Mouse (Mus musculus): Measurements from ENCODE around the gene Nkx6-2. TPM values are rescaled to one million over a fixed set of nuclear protein-coding genes. Genes with fewer than 3 reads are reported as not detected.

Gene Nkx6-2
- polyA plus RNA-seq (2017; shearing (Covaris generic)): not detected

DNA sequence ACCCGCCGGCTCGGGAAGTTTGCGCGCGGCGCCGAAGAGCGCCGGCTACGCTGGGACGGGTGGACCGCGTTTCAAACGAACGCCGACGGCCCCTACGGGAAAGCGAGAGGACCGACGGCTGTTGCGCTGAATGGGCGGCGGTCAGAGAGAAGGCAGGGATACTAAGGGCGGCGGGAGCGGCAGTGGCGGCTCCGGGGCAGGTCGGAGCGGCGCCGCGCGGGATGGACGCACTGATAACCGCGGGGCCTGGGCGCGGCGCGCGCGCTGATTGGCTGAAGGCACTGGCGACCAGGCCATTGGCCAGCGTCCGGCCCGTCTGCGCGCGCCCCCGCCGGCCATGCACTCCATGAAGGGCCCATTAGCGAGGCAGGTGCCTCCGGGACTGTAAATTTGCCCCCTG, at the start of gene Nkx6-2:
Nkx6-2 (minus strand) TSS at position 203 of the 400 bp plus-strand sequence.
- ATAC-seq: no peak

DNA sequence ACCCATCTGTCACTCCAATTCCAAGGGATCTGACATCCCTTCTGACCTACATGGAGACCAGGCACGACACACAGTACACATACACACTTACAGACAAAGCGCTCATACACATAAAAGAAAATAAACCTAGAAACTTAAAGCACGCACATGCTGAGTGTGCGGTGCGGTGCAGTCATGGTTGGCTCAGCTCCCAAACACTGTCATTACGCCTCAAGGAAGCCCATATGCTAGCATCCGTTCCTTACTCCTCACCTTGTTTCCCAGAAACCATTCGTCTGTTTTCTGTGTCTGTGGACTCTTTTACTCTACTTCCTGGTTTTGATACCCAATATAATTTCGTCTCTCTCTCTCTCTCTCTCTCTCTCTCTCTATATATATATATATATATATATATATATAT, 42.6 kb upstream of the Nkx6-2 start:
- no peak for ATAC-seq

DNA sequence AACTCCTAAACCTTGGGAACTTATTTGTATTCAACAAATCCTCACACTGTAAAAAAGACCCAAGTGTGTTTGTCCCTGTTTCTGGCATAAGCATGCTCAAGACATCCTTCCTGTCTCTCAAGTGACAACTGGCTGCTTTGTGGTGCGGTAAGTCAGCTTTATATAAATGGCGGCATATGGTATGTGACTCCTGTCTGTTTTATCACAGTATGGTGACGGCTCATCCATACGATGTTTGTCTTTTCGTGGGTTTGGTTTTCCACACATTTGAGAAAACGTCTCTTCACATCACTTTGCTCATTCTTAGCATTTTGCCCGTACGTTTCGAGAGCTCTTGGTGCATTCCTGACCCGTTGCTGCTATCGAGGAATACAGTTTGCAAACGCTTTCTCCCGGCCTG, 40.0 kb upstream of the Nkx6-2 start:
- no peak for ATAC-seq

DNA sequence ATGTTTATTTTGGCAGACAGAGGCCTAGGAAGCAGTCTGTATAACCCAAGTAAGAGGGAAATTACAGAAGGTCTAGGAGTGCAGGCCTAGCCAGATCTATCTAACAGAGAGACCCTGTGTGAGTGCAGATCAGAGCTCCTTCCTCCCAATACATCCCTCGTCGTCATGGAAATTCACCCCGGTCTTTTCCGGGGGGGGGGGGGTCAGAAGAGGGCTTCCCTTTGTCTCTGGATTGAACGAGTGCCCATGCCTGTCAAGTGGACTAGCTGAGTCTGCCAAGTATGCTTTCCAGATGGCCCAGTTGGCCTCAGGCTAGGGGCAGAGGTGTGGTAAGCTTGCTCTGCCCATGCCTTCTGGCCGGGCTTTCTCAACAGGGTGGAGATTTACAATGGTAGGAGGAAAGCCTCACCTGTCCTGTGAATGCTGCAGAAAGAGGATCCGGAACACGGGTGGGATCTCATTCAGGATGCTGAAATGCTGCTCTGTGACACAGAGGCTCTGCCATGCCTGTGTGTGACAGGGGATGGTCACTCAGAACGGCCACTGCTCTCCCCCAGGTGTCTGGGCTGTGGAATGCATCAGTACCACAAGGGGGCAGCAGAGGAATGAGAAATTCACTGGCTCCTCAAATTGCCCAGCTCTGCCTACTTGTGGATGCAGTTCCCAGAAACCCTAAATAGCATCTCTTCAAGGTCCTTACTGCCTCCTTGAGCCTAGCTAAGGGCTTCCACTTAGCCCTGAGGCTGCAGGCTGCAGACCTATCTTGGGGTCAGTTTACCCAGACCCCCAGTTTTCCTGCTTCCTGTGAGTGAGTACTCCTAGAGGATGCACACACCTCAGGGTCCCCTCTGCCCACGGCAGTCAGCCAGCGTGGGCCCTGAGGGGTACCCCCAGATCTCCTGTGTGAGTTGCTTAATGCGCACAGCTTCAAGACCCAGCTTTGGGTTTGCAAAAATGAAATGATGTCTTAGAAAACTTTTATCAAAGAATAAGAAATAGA, 33.5 kb upstream of the Nkx6-2 start:
- ATAC-seq: no peak

DNA sequence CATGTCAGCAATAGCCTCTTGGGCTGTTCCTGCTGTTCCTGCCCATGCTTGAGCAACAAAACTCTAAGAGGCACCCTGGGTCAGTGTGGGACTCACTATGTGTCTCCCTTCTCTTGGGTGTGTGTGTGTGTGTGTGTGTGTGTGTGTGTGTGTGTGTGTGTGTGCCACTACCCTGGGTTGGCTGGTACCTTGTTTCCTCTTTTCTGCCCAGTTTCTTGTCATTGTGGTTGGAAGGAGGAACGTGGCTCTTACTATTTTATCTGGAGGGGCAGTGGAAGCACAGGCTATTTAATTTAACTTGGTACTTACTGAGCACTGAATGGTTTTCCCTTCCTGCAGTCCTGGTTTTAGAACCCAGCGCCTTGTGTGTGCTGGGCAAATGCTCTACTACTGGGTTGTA, 27.7 kb upstream of the Nkx6-2 start:
- ATAC-seq: no peak

DNA sequence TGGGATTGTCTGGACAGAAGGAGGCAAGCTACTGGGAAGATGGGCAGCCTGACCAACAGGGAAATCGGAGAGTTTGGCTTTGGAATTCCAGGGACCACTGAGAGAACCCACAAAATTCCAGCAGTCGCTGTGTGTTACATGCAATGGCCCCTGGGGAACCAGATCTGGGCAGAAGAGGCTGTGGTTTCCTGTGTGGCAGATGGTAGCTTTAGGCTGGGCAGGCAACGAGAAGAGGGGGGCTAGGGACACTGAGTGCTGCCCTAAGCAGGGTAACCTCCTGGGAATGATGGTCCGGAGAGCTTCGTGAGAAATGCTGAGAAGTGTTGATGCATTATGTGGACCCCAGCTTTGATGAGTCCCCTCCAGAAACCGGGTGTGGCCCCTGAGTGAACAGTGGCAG, 13.3 kb upstream of the Nkx6-2 start:
- ATAC-seq: no peak

DNA sequence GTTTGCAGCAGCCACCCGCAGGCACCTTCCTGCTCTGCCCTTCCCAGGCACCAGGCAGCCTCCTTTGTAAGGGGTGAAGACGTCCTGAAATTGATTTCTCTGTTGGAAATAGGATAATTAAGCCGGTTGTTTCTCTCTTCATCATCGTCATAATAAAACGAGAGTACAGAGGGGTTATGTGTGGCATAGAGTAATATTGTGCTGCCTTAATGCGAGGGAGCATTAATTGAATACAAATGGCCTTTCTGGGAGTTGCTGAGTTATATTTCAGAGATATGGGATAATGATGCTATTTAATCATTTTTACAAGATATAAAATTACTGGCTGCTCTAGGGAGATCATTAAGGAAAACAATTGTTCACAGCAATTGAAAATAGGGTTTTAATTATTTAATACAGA, 12.7 kb upstream of the Nkx6-2 start:
- no peak for ATAC-seq

DNA sequence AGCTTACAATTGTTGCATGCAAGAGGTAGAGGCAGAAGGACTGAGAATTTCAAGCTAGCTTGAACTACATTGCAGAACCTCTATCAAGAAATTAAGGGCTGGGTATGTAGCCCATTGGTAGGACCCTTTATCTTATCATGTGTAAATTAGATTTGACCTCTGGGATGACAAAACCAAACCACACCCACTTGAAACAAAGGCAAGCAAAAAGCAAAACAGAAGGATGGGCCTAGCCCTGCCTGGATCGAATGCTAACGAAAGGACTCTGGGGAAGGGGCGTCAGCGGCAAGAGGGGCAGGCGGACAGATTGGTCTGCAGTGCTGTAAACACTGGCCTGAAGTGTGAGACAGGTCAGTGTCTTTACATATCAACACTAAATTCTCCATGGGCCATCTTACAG, 8.7 kb upstream of the Nkx6-2 start:
- no peak for ATAC-seq

DNA sequence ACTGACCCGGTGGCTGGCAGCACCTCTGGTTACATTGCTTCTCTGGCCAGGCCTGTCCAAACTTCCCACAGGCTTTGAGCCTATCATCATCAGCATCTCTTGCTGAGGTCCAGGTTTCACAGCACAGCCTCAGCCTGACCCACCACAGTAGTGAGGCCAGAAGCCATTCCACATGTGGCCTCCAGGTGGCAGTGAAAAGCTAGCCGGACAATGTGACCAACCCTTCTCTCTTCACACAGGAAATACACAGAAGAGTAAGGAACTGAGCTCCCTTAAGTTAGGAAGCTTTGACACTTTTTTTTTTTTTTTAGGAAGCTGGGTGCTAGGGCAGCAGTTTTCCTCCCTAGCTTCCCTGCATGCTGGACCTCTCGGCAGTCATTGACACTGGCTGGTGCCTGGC, 7.7 kb upstream of the Nkx6-2 start:
- no peak for ATAC-seq

DNA sequence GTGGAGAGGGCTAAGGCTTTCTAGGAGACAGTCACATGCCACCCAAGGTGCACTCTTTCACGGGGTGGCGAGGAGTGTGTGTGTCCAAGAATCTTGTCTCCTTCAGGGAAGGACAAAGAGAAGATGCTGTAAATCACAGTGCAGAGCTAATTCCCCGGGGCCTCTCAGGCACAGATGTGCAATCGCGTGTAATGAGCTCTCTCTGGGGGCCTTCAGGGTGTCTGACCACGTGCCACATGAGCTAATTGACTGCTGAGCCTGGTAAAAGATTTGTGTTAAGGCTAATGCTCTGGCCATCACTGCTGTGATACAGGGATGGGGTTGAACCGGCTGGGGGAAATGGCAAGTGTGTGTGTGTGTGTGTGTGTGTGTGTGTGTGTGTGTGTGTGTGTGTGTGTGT, 5.3 kb upstream of the Nkx6-2 start:
- ATAC-seq: no peak

DNA sequence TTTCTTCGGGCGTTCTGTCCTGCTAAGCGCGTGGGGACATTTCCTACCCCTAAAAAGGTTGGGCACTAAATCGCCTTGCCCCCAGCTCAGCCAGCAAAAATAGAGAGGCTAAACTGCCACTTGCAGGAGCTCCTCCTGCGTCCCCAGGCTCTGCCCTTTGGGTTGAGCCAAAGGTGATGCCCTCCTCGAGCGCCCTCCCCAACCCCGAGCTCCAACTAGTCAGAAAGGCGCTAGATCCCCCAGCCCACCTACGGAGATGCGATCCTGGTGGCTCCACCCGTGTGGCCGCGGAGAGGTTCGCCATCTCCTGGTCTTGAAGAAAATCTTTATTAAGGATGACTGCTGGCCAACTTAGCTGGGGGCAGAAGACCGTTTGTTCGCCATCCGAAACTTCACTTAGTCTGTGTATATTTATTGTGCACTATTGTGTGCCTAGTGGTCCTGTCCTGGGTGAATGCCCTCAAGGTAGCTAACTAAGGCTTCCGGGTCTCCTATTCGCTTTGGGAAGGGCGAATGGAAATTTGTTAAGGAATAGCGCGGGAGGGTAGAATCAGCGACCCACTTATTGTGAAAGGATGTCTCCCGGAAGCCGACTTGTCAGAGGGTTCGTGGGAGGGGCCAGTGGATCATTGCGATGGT, 2.7 kb upstream of the Nkx6-2 start:
- ATAC-seq: no peak

DNA sequence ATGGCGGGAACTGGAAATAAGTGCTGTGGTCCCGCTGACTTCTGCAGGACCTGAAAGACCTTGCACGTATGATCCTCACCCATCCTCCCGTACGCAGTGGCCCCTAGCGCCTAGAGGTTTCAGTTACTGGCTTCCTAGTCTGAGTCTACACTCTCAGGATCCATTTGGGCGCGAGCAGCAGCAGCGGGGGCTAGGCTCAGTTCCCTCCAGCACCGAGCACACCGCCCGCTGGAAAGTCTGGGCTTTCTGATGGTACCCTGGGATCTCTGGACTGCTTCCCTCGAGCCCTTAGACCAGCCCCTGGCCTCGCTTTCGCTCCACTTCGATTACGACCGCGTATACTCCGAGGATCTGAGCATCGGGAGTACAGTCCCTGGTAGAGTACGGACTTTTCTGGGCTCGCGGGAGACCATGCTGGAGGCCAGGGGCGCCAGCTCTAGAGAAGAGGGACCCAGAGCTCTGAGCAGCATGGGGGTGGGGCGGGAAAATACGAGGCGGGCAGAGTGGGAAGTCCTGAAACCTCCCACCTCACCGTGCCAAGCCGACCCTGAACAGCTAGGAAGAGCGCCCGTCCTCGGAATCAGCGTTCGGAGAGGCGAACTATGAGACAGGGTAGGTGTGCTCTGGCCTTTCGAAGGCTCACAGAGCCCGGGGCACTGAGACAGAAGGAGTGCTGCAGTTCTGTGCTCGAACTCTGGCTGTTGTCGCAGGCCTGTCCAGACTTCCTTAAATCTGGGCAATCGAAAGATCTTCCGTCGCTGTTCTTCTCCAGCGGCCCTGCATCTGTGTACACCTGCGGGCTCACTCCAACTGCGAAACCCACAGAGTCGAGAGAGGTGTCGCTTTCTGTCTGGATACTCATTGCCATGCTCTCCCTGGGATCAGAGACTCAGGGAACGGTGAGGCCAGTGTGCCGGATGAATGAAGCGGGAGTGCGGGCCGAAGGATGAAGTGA, 1.9 kb upstream of the Nkx6-2 start:
- no peak for ATAC-seq

DNA sequence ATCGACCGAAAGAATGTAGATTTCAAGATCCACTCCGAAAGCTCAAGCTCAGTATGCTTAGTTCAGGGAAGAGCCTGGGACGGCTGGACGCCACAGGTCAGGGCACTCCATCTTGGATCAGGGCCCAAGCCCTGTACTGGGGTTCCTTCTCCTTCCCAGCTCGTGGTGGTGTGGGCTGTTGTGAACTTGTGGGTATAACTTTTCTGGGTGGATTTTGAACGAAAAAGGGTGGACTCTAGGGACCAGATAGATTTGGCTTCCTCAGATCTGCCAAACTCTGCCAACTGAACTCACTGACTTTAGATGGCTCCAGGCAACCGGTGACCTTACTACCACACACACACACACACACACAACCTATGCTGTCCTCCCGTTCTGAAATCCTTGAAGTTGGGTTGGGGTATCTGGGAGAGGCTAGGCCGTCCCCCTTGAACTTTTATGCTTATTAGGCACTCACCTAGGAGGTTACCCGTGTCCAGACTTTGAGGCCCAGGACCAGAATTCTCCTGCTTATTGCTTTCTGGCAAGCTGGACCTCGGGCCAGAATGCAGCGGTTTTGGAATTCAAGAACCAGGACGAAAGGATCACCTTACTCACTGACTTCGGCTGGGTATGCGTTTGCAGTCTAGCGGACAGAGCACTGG, 619 bp upstream of the Nkx6-2 start:
- no peak for ATAC-seq

DNA sequence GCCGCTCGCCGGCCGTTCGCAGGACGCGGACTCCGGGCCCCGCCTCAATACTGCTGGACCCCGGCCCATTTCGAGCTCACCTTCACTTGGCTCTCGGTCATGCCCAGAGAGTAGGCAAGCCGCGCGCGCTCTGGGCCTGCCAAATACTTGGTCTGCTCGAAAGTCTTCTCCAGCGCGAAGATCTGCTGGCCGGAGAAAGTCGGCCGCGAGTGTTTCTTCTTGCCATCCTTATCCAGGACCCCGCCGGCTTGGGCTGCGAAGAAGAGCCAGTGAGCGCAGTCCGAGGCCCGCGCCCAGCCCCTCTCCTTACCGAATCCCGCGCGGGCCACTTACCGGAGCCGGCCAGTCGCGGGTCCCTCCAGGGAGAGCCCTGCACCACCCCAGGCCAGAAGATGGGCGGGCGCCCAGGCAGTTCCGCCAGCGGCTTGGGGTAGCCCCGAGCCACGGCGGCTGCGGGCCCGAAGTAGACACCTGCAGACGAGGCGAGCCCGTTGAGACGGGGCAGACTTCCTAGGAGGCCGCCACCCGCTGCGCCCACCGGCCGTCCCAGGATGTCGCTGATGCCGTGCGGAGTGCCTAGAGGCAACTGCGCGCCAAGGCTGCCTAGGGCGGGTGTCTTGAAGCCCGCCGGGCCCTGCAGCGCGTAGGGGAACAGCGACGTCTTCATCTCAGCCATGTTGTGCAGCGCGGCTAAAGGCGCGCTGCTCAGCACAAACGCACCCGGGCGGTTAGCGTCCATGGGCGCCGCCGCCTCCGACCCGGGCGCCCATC, 611 bp downstream of the Nkx6-2 start:
- ATAC-seq: no peak

DNA sequence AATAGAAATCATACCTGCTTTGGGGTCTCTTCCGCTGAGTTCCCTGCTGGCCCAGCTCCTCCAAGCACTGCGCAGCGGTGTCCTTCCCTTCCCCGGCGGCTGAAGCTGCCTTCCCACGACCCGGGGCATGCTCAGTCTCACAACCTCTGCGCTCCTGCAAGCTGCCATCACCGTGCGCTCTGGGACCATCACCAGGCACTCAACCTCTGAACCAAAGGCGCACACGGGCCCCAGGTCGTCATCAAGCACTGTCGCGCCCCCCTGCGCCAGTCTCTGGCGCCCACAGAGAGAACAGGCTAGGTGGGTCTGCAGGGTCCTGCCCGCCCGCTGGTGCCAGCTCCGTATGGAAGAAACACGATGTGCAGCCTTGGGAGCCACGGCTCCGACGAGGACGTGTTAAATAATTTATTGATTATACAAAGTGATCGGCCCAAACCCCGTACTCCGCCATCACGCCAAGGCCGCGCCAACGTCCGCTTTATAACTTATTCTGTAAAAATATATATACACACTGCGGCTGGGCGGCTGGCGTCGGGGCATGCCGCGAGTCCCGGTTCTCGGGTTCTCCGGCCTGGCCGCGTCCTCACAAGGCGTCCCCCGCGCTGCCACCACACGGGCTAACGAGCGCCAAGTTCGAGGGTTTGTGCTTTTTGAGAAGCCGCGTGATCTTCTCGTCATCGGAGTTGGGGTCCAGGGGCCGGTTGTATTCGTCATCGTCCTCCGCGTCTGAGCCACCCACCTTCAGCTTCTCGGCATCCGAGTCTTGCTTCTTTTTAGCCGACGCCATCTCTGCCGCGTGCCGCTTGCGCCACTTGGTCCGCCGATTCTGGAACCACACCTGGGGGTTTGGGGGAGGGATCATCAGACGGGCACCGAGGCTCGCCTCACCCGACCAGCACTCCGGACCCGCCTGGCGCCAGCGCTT, 1.5 kb downstream of the Nkx6-2 start:
- ATAC-seq: no peak

DNA sequence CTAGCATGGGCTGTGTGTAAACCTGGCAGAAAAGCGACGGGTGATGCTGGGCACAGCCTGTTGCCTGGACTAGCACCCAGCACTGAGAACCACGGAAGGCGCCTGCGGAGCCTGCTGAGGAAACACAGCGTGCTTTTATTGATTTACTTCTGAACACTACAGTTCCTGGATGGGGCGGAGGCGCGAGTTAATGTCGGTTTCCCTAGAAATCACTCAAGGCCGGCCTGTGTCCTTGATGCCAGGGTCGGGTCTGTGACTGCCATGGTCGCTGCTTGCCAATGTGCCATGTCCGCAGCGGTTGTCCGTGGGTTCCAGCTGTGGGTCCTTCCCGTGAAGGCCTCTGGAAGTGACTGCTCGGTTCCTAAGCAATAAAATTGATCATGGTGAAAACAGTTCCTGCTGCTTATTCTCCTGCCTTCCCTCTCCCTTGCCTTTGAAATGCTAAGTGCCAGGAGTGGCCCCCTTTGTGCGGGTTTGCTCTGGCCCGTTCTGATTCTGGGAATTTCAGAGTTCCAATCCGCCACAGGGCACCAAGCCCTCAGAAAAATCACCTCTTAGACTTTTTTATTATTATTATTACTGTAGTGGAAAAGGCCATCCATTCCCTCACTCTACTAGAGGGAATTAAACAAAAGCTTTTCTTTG, 3.2 kb downstream of the Nkx6-2 start:
- ATAC-seq: no peak

DNA sequence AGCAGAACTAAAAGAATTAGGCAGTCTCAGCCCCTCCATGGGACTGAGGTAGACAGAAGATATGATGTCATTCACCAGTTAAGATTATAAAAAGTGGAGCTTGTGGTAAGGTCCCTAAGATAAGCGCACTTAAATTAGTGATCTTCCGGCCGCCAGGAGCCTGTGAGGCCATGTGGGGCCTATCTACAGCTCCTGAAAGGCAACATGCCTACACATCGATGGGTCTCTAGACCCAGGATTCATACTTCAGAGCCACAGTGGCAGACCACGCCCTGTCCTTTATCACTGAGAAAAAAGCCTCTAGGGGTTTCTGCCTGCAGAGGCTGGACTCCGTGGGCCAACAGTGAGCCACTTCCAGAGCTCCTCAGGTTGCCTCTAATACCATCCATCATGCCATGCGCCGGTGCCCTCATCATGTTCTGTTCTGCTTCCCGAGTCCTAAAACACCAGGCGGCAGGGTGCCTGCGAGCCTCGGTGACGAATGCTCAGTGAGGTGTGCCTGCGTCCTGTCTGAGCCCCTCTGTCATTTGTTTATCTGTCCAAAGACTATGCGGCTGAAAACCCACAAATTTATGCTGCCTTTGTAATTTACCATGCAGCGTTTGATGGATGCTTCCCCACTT, 6.4 kb downstream of the Nkx6-2 start:
- ATAC-seq: no peak

DNA sequence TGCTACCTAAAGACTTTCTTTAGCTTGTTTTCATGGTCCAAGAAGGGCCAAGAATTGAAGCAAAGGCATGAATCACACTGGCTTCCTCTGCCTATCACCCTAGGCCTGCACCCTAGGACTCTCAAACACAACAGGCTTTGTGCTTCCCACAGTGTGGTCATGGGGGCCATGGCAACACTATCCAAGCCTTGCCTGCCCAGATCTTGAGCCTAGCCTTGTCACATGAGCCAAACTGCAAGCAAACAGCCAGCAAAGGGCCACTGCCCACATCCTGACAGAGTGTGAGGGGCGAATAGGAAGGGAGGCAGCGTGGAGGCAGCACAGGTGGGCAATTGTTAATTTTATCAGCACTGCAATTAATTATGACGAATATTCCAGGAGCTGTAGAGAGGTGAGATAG, 9.9 kb downstream of the Nkx6-2 start:
- no peak for ATAC-seq

DNA sequence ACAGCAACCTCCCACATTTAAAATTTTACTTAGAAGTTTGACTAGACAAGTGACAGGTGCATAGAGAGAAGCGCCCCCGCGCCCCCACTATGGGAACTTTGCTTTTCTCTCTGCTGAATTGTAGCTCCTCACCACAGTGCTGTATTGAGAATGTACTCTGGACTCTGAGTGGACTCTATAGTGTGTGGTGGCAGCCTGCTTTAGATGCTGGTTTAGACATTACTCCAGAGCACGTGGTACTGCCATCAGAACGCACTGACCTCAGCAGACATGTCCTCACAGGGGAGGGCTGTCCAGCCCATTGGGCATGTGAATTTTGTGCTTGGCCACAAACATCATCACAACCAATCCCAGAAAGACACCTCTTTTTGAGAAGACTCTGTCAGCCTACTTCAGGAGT, 11.8 kb downstream of the Nkx6-2 start:
- no peak for ATAC-seq

Measured in inflammation-experienced regulatory T-cells, adult 6 months (primary cell).